Mouse (Mus musculus) mature B cell (primary cell): ENCODE results near the gene Men1.
"Not testable (repeated sequence)": the region's sequence is repeated elsewhere in the genome, so short reads cannot be mapped to it uniquely, and the experiment has no call there.

ENCODE experiments used
- in situ Hi-C: fragments of 300-500 bp; cut with MboI; formaldehyde crosslinking; loops from 2 replicates; pipeline ENCODE4 v1.14.3; 2019

Gene Men1

GRCm38 (mm10) chr19:6334673-6335457 lies at the start of gene Men1:
TSS of gene Men1 (plus strand) at chr19:6334979.
- in situ Hi-C loops = no loop called here

- in situ Hi-C loops = no loop called here
Observed at GRCm38 (mm10) chr19:6285226-6285625, 49.6 kb upstream of the Men1 start.

GRCm38 (mm10) chr19:6285632-6286433 lies 48.9 kb upstream of the Men1 start:
- in situ Hi-C loops = no loop called here

GRCm38 (mm10) chr19:6286434-6287401 lies 48.1 kb upstream of the Men1 start:
- in situ Hi-C loops = no loop called here

- in situ Hi-C loops = no loop called here
Observed at GRCm38 (mm10) chr19:6288236-6288894, 46.4 kb upstream of the Men1 start.

GRCm38 (mm10) chr19:6289696-6290238 lies 45.0 kb upstream of the Men1 start:
- in situ Hi-C loops = no loop called here

GRCm38 (mm10) chr19:6290720-6291116 lies 44.1 kb upstream of the Men1 start:
- in situ Hi-C loops = not testable (repeated sequence)

- in situ Hi-C loops = no loop called here
Observed at GRCm38 (mm10) chr19:6291117-6291781, 43.5 kb upstream of the Men1 start.

GRCm38 (mm10) chr19:6292262-6292661 lies 42.5 kb upstream of the Men1 start:
- in situ Hi-C loops = no loop called here

- in situ Hi-C loops = no loop called here
Observed at GRCm38 (mm10) chr19:6294301-6294700, 40.5 kb upstream of the Men1 start.

- in situ Hi-C loops = no loop called here
Observed at GRCm38 (mm10) chr19:6296551-6297210, 38.1 kb upstream of the Men1 start.

GRCm38 (mm10) chr19:6297641-6298040 lies 37.1 kb upstream of the Men1 start:
- in situ Hi-C loops = no loop called here

- in situ Hi-C loops = no loop called here
Observed at GRCm38 (mm10) chr19:6299003-6299402, 35.8 kb upstream of the Men1 start.

- in situ Hi-C loops = no loop called here
Observed at GRCm38 (mm10) chr19:6299450-6300267, 35.1 kb upstream of the Men1 start.

GRCm38 (mm10) chr19:6300402-6300841 lies 34.4 kb upstream of the Men1 start:
- in situ Hi-C loops = no loop called here

- in situ Hi-C loops = no loop called here
Observed at GRCm38 (mm10) chr19:6302114-6302513, 32.7 kb upstream of the Men1 start.

GRCm38 (mm10) chr19:6302522-6302921 lies 32.3 kb upstream of the Men1 start:
- in situ Hi-C loops = no loop called here

GRCm38 (mm10) chr19:6303831-6304230 lies 30.9 kb upstream of the Men1 start:
- in situ Hi-C loops = no loop called here
